Mouse (Mus musculus) kidney, postnatal 36 days (tissue): ENCODE results near the gene Shld1.

Source experiments
- DNase-seq, 2 experiments: peaks; one replicate each; pipeline ENCODE4 v3.0.0; 2021 to 2022; ENCODE audit warnings: mixed read lengths in 2 of 2

Shld1 gene

GRCm38 (mm10) chr2:132692320-132692719 is 5.6 kb downstream of the Shld1 start:
- no peak for DNase-seq

GRCm38 (mm10) chr2:132693980-132694379 is 7.2 kb downstream of the Shld1 start:
- no peak for DNase-seq

- DNase-seq: no peak
These were observed 8.8 kb downstream of the Shld1 start for GRCm38 (mm10) chr2:132695358-132696093.

GRCm38 (mm10) chr2:132696519-132696918 is 9.8 kb downstream of the Shld1 start:
- no peak for DNase-seq

- DNase-seq: no peak
These were observed 10.5 kb downstream of the Shld1 start for GRCm38 (mm10) chr2:132697256-132697655.

- DNase-seq: no peak
These were observed 11.0 kb downstream of the Shld1 start for GRCm38 (mm10) chr2:132697695-132698094.

GRCm38 (mm10) chr2:132698420-132698819 is 11.7 kb downstream of the Shld1 start:
- peak; percentile 35 to 47 for DNase-seq

GRCm38 (mm10) chr2:132700921-132701320 is 14.2 kb downstream of the Shld1 start:
- DNase-seq: no peak

- DNase-seq: peak; percentile 41 to 88
These were observed 14.7 kb downstream of the Shld1 start for GRCm38 (mm10) chr2:132701451-132701886.

- DNase-seq: peak in 1 of 2 experiments; percentile 20
These were observed 18.7 kb downstream of the Shld1 start for GRCm38 (mm10) chr2:132705251-132705992.

- DNase-seq: no peak
These were observed 19.6 kb downstream of the Shld1 start for GRCm38 (mm10) chr2:132706309-132706708.

- DNase-seq: no peak
These were observed 23.8 kb downstream of the Shld1 start for GRCm38 (mm10) chr2:132710488-132710887.

GRCm38 (mm10) chr2:132712061-132712460 is 25.3 kb downstream of the Shld1 start:
- no peak for DNase-seq

- DNase-seq: no peak
These were observed 27.8 kb downstream of the Shld1 start for GRCm38 (mm10) chr2:132714522-132714921.

GRCm38 (mm10) chr2:132714946-132715345 is 28.2 kb downstream of the Shld1 start:
- no peak for DNase-seq

- DNase-seq: no peak
These were observed 28.8 kb downstream of the Shld1 start for GRCm38 (mm10) chr2:132715421-132716070.

GRCm38 (mm10) chr2:132716154-132716553 is 29.4 kb downstream of the Shld1 start:
- peak; percentile 18 to 80 for DNase-seq

GRCm38 (mm10) chr2:132716901-132717536 is 30.3 kb downstream of the Shld1 start:
- DNase-seq: no peak

GRCm38 (mm10) chr2:132717537-132717912 is 30.8 kb downstream of the Shld1 start:
- DNase-seq: no peak

GRCm38 (mm10) chr2:132720921-132721566 is 34.3 kb downstream of the Shld1 start:
- DNase-seq: peak in 1 of 2 experiments; percentile 17

GRCm38 (mm10) chr2:132721844-132722243 is 35.1 kb downstream of the Shld1 start:
- DNase-seq: no peak

GRCm38 (mm10) chr2:132723958-132724431 is 37.3 kb downstream of the Shld1 start:
- no peak for DNase-seq
